ENCODE assay signal across 18 mouse cellular contexts in genomic region chr17:46116138-46116537, GRCm38 (mm10). TPM values are rescaled to one million over a fixed set of nuclear protein-coding genes. Genes with fewer than 3 reads are reported as not detected.
DNase-seq lines count a peak whose midpoint lies in the region; ATAC-seq and TF ChIP-seq lines count a peak whose summit lies in the region.
"Had no signal": no experiment of that assay in that cellular context is flagged by ENCODE, and none has a peak within 500 bp of the region (broad histone marks: within the 10 kb centered on the region; RNA-seq: fewer than 3 reads in every experiment).

No protein-coding gene starts in this region.

- no peak overlapping the region for H3K9ac ChIP-seq in heart, embryonic 16.5 days (ENCODE audit: low read length)
- no peak overlapping the region for H3K9ac ChIP-seq in heart, embryonic 12.5 days
- no peak overlapping the region for H3K9ac ChIP-seq in embryonic facial prominence, embryonic 11.5 days (replicated peaks; ENCODE audit: low read length)
- H3K9ac ChIP-seq in limb, embryonic 11.5 days (ENCODE audit: low read length) = no peak overlapping the region
- no peak overlapping the region for H3K9ac ChIP-seq in liver, postnatal 0 days (replicated peaks)
- H3K9ac ChIP-seq: forebrain, postnatal 0 days; heart, embryonic 15.5 days; liver, embryonic 14.5 days had no signal

- no peaks in the 10 kb centered on the region for H3K9me3 ChIP-seq in heart, embryonic 16.5 days (replicated peaks; ENCODE audit: control insufficient read depth, low read length)
- H3K9me3 ChIP-seq in heart, embryonic 12.5 days (replicated peaks) = no peaks in the 10 kb centered on the region
- H3K9me3 ChIP-seq in embryonic facial prominence, embryonic 10.5 days = no peaks in the 10 kb centered on the region
- H3K9me3 ChIP-seq in embryonic facial prominence, embryonic 11.5 days (replicated peaks; ENCODE audit: control insufficient read depth, low read length) = no peaks in the 10 kb centered on the region
- no peaks in the 10 kb centered on the region for H3K9me3 ChIP-seq in limb, embryonic 11.5 days (ENCODE audit: control insufficient read depth, low read length)
- H3K9me3 ChIP-seq in liver, postnatal 0 days (ENCODE audit: low read length) = no peaks in the 10 kb centered on the region
- H3K9me3 ChIP-seq: heart, embryonic 15.5 days had no signal

- TF ChIP-seq EP300 in liver, postnatal 0 days (IDR thresholded peaks at IDR 0.05; ENCODE audit: low read depth) = no peak

- WGBS in heart, embryonic 16.5 days = 79% methylated on average over 11 of the region's 11 CpGs
- WGBS in heart, embryonic 12.5 days = 84% methylated on average over 11 of the region's 11 CpGs
- 64% methylated on average over 11 of the region's 11 CpGs for whole genome bisulfite sequencing in embryonic facial prominence, embryonic 10.5 days
- WGBS in embryonic facial prominence, embryonic 11.5 days = 57% methylated on average over 11 of the region's 11 CpGs
- WGBS in limb, embryonic 11.5 days = 35% methylated on average over 11 of the region's 11 CpGs
- 86% methylated on average over 11 of the region's 11 CpGs for WGBS in liver, postnatal 0 days (ENCODE audit: insufficient replicate concordance)

- H3K4me2 ChIP-seq in heart, embryonic 16.5 days (ENCODE audit: low read depth, low read length) = no peak overlapping the region
- no peak overlapping the region for H3K4me2 ChIP-seq in heart, embryonic 12.5 days
- no peak overlapping the region for H3K4me2 ChIP-seq in embryonic facial prominence, embryonic 11.5 days (ENCODE audit: low read depth, low read length)
- no peak overlapping the region for H3K4me2 ChIP-seq in limb, embryonic 11.5 days (ENCODE audit: low read depth, severe bottlenecking)
- no peak overlapping the region for H3K4me2 ChIP-seq in liver, postnatal 0 days (ENCODE audit: low read depth, low read length)
- H3K4me2 ChIP-seq: heart, embryonic 15.5 days; midbrain, embryonic 11.5 days had no signal

- TF ChIP-seq CTCF in liver, postnatal 0 days (IDR thresholded peaks at IDR 0.05; ENCODE audit: low read depth) = no peak

- H3K36me3 ChIP-seq in heart, embryonic 16.5 days (ENCODE audit: control insufficient read depth, insufficient read depth) = peaks cover 5% of the 10 kb centered on the region; the same call in 1 of the 2 replicates
- H3K36me3 ChIP-seq in heart, embryonic 12.5 days = peaks cover 51% of the 10 kb centered on the region
- peaks cover 58% of the 10 kb centered on the region for H3K36me3 ChIP-seq in embryonic facial prominence, embryonic 10.5 days (replicated peaks)
- no peaks in the 10 kb centered on the region; the same call in 1 of the 2 replicates for H3K36me3 ChIP-seq in embryonic facial prominence, embryonic 11.5 days (replicated peaks; ENCODE audit: control insufficient read depth, insufficient read depth, low read depth, low read length)
- H3K36me3 ChIP-seq in limb, embryonic 11.5 days (ENCODE audit: control insufficient read depth, insufficient read depth, low read length) = peaks cover 15% of the 10 kb centered on the region; the same call in 1 of the 2 replicates
- peaks cover 27% of the 10 kb centered on the region for H3K36me3 ChIP-seq in liver, postnatal 0 days (replicated peaks; ENCODE audit: insufficient read depth, low read length)

- no peak overlapping the region for H3K4me3 ChIP-seq in heart, embryonic 16.5 days (ENCODE audit: low read length)
- H3K4me3 ChIP-seq in heart, embryonic 12.5 days = no peak overlapping the region
- no peak overlapping the region for H3K4me3 ChIP-seq in embryonic facial prominence, embryonic 10.5 days
- no peak overlapping the region for H3K4me3 ChIP-seq in embryonic facial prominence, embryonic 11.5 days (ENCODE audit: low read depth, low read length)
- no peak overlapping the region for H3K4me3 ChIP-seq in limb, embryonic 11.5 days (ENCODE audit: low read depth, low read length)
- no peak overlapping the region for H3K4me3 ChIP-seq in liver, postnatal 0 days (ENCODE audit: low read depth, low read length)
- H3K4me3 ChIP-seq: erythroblast, embryonic 14.5 days; heart, embryonic 15.5 days had no signal

- no peaks in the 10 kb centered on the region for H3K27me3 ChIP-seq in heart, embryonic 16.5 days (ENCODE audit: control insufficient read depth, insufficient read depth, low read length)
- H3K27me3 ChIP-seq in heart, embryonic 12.5 days (replicated peaks) = no peaks in the 10 kb centered on the region
- no peaks in the 10 kb centered on the region for H3K27me3 ChIP-seq in embryonic facial prominence, embryonic 10.5 days (replicated peaks; ENCODE audit: low read depth, poor library complexity, severe bottlenecking)
- no peaks in the 10 kb centered on the region for H3K27me3 ChIP-seq in embryonic facial prominence, embryonic 11.5 days (ENCODE audit: control insufficient read depth, insufficient read depth, low read length)
- H3K27me3 ChIP-seq in limb, embryonic 11.5 days (ENCODE audit: control insufficient read depth, insufficient read depth, low read length) = no peaks in the 10 kb centered on the region
- H3K27me3 ChIP-seq in liver, postnatal 0 days (ENCODE audit: insufficient read depth, low read length) = no peaks in the 10 kb centered on the region
- H3K27me3 ChIP-seq: heart, embryonic 15.5 days had no signal

- H3K27ac ChIP-seq in heart, embryonic 16.5 days (ENCODE audit: low read length) = peak overlapping the region; percentile 12; the same call in 1 of the 2 replicates
- no peak overlapping the region for H3K27ac ChIP-seq in heart, embryonic 12.5 days (ENCODE audit: poor library complexity, severe bottlenecking)
- H3K27ac ChIP-seq in embryonic facial prominence, embryonic 10.5 days (replicated peaks) = peak overlapping the region; percentile 68
- H3K27ac ChIP-seq in embryonic facial prominence, embryonic 11.5 days (replicated peaks; ENCODE audit: low read depth, low read length) = peak overlapping the region; percentile 29
- H3K27ac ChIP-seq in limb, embryonic 11.5 days (replicated peaks; ENCODE audit: low read depth, low read length) = peak overlapping the region; percentile 89
- no peak overlapping the region for H3K27ac ChIP-seq in liver, postnatal 0 days (ENCODE audit: low read depth)
- H3K27ac ChIP-seq: heart, embryonic 15.5 days; liver, embryonic 14.5 days had no signal

- no peak for DNase-seq in embryonic facial prominence, embryonic 10.5 days (ENCODE audit: low spot score)
- peak; percentile 60 for DNase-seq in embryonic facial prominence, embryonic 11.5 days (ENCODE audit: low spot score)
- DNase-seq in limb, embryonic 11.5 days (ENCODE audit: low spot score) = peak; percentile 63
- no peak for DNase-seq in liver, postnatal 0 days
- DNase-seq in kidney, adult 8-10 months = no peak
- DNase-seq: cerebellum, adult 9-11 months; forebrain, postnatal 0 days; kidney, adult 9 months; kidney, postnatal 25 days; retina, postnatal 1 day; thymus, postnatal 36 days had no signal

- ATAC-seq in heart, embryonic 16.5 days (replicated peaks; ENCODE audit: extremely low read depth, insufficient read depth, low FRiP score) = no peak
- ATAC-seq in heart, embryonic 12.5 days (ENCODE audit: insufficient number of reproducible peaks, low FRiP score) = no peak
- ATAC-seq in embryonic facial prominence, embryonic 11.5 days (replicated peaks; ENCODE audit: insufficient number of reproducible peaks, low FRiP score, low TSS enrichment, low read depth) = no peak
- no peak for ATAC-seq in limb, embryonic 11.5 days (ENCODE audit: insufficient number of reproducible peaks, low FRiP score, low TSS enrichment, low read depth)
- ATAC-seq in liver, postnatal 0 days = no peak
- ATAC-seq: forebrain, postnatal 0 days; inflammation-experienced regulatory T-cells, adult 6 months had no signal

- H3K4me1 ChIP-seq in heart, embryonic 16.5 days (ENCODE audit: control insufficient read depth, insufficient read depth, low read length) = peaks cover 6% of the 10 kb centered on the region
- H3K4me1 ChIP-seq in heart, embryonic 12.5 days (replicated peaks) = peaks cover 32% of the 10 kb centered on the region
- H3K4me1 ChIP-seq in embryonic facial prominence, embryonic 10.5 days = peaks cover 46% of the 10 kb centered on the region
- peaks cover 3% of the 10 kb centered on the region; the same call in 1 of the 2 replicates for H3K4me1 ChIP-seq in embryonic facial prominence, embryonic 11.5 days (ENCODE audit: control insufficient read depth, insufficient read depth, low read length)
- H3K4me1 ChIP-seq in limb, embryonic 11.5 days (ENCODE audit: control insufficient read depth, insufficient read depth, low read length) = peaks cover 40% of the 10 kb centered on the region
- H3K4me1 ChIP-seq in liver, postnatal 0 days (ENCODE audit: insufficient read depth) = peaks cover 12% of the 10 kb centered on the region

RNA-seq across cellular contexts. Expression of gene Mrps18a, which starts 5.4 kb away (rescaled TPM):
- polyA plus RNA-seq in heart, embryonic 16.5 days (2015; fragmentation: Nextera tagmentation; extraction: Ambion mirVana) = 129 and 137 TPM in 2 replicates
- 121 and 125 TPM in 2 replicates for polyA plus RNA-seq in heart, embryonic 12.5 days (2016; fragmentation: Nextera tagmentation; extraction: Ambion mirVana)
- polyA plus RNA-seq in embryonic facial prominence, embryonic 10.5 days (2016; fragmentation: Nextera tagmentation; extraction: Ambion mirVana) = 152 and 154 TPM in 2 replicates
- polyA plus RNA-seq in embryonic facial prominence, embryonic 11.5 days (2014; fragmentation: Nextera tagmentation; extraction: Ambion mirVana) = 133 and 134 TPM in 2 replicates
- polyA plus RNA-seq in limb, embryonic 11.5 days (2014; fragmentation: Nextera tagmentation; extraction: Ambion mirVana) = 152 and 165 TPM in 2 replicates
- 52.0 and 55.6 TPM in 2 replicates for polyA plus RNA-seq in liver, postnatal 0 days (2015; fragmentation: Nextera tagmentation; extraction: Ambion mirVana)

RNA-seq across cellular contexts. Expression of gene Rsph9, which starts 27.9 kb away (rescaled TPM):
- polyA plus RNA-seq in heart, embryonic 16.5 days (2015; fragmentation: Nextera tagmentation; extraction: Ambion mirVana) = 6.9 and 8.0 TPM in 2 replicates
- polyA plus RNA-seq in heart, embryonic 12.5 days (2016; fragmentation: Nextera tagmentation; extraction: Ambion mirVana) = 5.5 and 5.8 TPM in 2 replicates
- polyA plus RNA-seq in embryonic facial prominence, embryonic 10.5 days (2016; fragmentation: Nextera tagmentation; extraction: Ambion mirVana) = 9.8 and 10.2 TPM in 2 replicates
- polyA plus RNA-seq in embryonic facial prominence, embryonic 11.5 days (2014; fragmentation: Nextera tagmentation; extraction: Ambion mirVana) = 12.5 and 13.0 TPM in 2 replicates
- polyA plus RNA-seq in limb, embryonic 11.5 days (2014; fragmentation: Nextera tagmentation; extraction: Ambion mirVana) = 12.1 and 13.1 TPM in 2 replicates
- 1.7 and 1.8 TPM in 2 replicates for polyA plus RNA-seq in liver, postnatal 0 days (2015; fragmentation: Nextera tagmentation; extraction: Ambion mirVana)
- polyA plus RNA-seq: erythroblast, embryonic 14.5 days had no signal

RNA-seq across cellular contexts. Expression of gene Mad2l1bp, which starts 37.2 kb away (rescaled TPM):
- polyA plus RNA-seq in heart, embryonic 16.5 days (2015; fragmentation: Nextera tagmentation; extraction: Ambion mirVana) = 32.7 and 39.4 TPM in 2 replicates
- polyA plus RNA-seq in heart, embryonic 12.5 days (2016; fragmentation: Nextera tagmentation; extraction: Ambion mirVana) = 34.0 and 35.6 TPM in 2 replicates
- polyA plus RNA-seq in embryonic facial prominence, embryonic 10.5 days (2016; fragmentation: Nextera tagmentation; extraction: Ambion mirVana) = 36.6 and 41.0 TPM in 2 replicates
- 37.1 and 37.2 TPM in 2 replicates for polyA plus RNA-seq in embryonic facial prominence, embryonic 11.5 days (2014; fragmentation: Nextera tagmentation; extraction: Ambion mirVana)
- 34.9 and 39.7 TPM in 2 replicates for polyA plus RNA-seq in limb, embryonic 11.5 days (2014; fragmentation: Nextera tagmentation; extraction: Ambion mirVana)
- 25.0 and 25.3 TPM in 2 replicates for polyA plus RNA-seq in liver, postnatal 0 days (2015; fragmentation: Nextera tagmentation; extraction: Ambion mirVana)

RNA-seq across cellular contexts. Expression of gene Gtpbp2, which starts 44.7 kb away (rescaled TPM):
- 36.9 and 42.6 TPM in 2 replicates for polyA plus RNA-seq in heart, embryonic 16.5 days (2015; fragmentation: Nextera tagmentation; extraction: Ambion mirVana)
- 34.5 and 39.1 TPM in 2 replicates for polyA plus RNA-seq in heart, embryonic 12.5 days (2016; fragmentation: Nextera tagmentation; extraction: Ambion mirVana)
- 33.8 and 34.9 TPM in 2 replicates for polyA plus RNA-seq in embryonic facial prominence, embryonic 10.5 days (2016; fragmentation: Nextera tagmentation; extraction: Ambion mirVana)
- polyA plus RNA-seq in embryonic facial prominence, embryonic 11.5 days (2014; fragmentation: Nextera tagmentation; extraction: Ambion mirVana) = 18.1 and 19.3 TPM in 2 replicates
- polyA plus RNA-seq in limb, embryonic 11.5 days (2014; fragmentation: Nextera tagmentation; extraction: Ambion mirVana) = 29.4 and 30.1 TPM in 2 replicates
- polyA plus RNA-seq in liver, postnatal 0 days (2015; fragmentation: Nextera tagmentation; extraction: Ambion mirVana) = 23.4 and 27.5 TPM in 2 replicates

Comparison
In these comparisons a context has a peak if more than half of its experiments do, and no peak if none do; other contexts are left out.
1. H3K27ac ChIP-seq: peak in heart, embryonic 16.5 days (single experiment), embryonic facial prominence, embryonic 10.5 days (single experiment), embryonic facial prominence, embryonic 11.5 days (single experiment) and limb, embryonic 11.5 days (single experiment); none in heart, embryonic 12.5 days (single experiment) and liver, postnatal 0 days (single experiment).
2. DNase-seq: peak in embryonic facial prominence, embryonic 11.5 days (single experiment) and limb, embryonic 11.5 days (single experiment); none in embryonic facial prominence, embryonic 10.5 days (single experiment), liver, postnatal 0 days (single experiment) and kidney, adult 8-10 months (0 of 2).